Mouse (Mus musculus) neural tube, embryonic 10.5 days (tissue): Measurements from ENCODE around the gene Cd247.
A peak's percentile ranks its signal among the peaks of the same experiment; 100 is the strongest.
"Not testable (repeated sequence)": the region's sequence is repeated elsewhere in the genome, so short reads cannot be mapped to it uniquely, and the experiment has no call there.

Experiments used
- DNase-seq: peaks from one replicate; pipeline ENCODE4 v3.0.0-alpha.2; 2017; ENCODE audit warnings: low spot score; ENCODE audit errors: extremely low spot score

Gene Cd247

GRCm38 (mm10) chr1:165788511-165788910, at the start of gene Cd247:
Cd247 (plus strand) TSS chr1:165788681.
- no peak for DNase-seq

- no peak for DNase-seq
These were observed 49.5 kb upstream of the Cd247 start for GRCm38 (mm10) chr1:165738985-165739384.

- DNase-seq = no peak
These were observed 46.5 kb upstream of the Cd247 start for GRCm38 (mm10) chr1:165741989-165742388.

GRCm38 (mm10) chr1:165748053-165748452, 40.4 kb upstream of the Cd247 start:
- no peak for DNase-seq

- DNase-seq = no peak
These were observed 37.3 kb upstream of the Cd247 start for GRCm38 (mm10) chr1:165751142-165751541.

- no peak for DNase-seq
These were observed 36.6 kb upstream of the Cd247 start for GRCm38 (mm10) chr1:165751838-165752237.

GRCm38 (mm10) chr1:165754205-165754604, 34.3 kb upstream of the Cd247 start:
- DNase-seq = no peak

GRCm38 (mm10) chr1:165755194-165755593, 33.3 kb upstream of the Cd247 start:
- no peak for DNase-seq

GRCm38 (mm10) chr1:165761522-165762305, 26.8 kb upstream of the Cd247 start:
- no peak for DNase-seq

GRCm38 (mm10) chr1:165762498-165762897, 26.0 kb upstream of the Cd247 start:
- DNase-seq = not testable (repeated sequence)

- no peak for DNase-seq
These were observed 25.4 kb upstream of the Cd247 start for GRCm38 (mm10) chr1:165762914-165763634.

- peak; percentile 91 for DNase-seq
These were observed 24.7 kb upstream of the Cd247 start, which contains the start of gene Creg1 for GRCm38 (mm10) chr1:165763635-165764372. Creg1 (plus strand) TSS chr1:165763746.

GRCm38 (mm10) chr1:165764571-165764970, 23.9 kb upstream of the Cd247 start:
- DNase-seq = no peak

GRCm38 (mm10) chr1:165765041-165765440, 23.4 kb upstream of the Cd247 start:
- DNase-seq = no peak

GRCm38 (mm10) chr1:165765651-165766294, 22.7 kb upstream of the Cd247 start:
- no peak for DNase-seq

- DNase-seq = no peak
These were observed 22.1 kb upstream of the Cd247 start for GRCm38 (mm10) chr1:165766295-165766890.

GRCm38 (mm10) chr1:165768894-165769512, 19.5 kb upstream of the Cd247 start:
- no peak for DNase-seq

GRCm38 (mm10) chr1:165770181-165770759, 18.2 kb upstream of the Cd247 start:
- DNase-seq = no peak

- DNase-seq = peak; percentile 89
These were observed 17.0 kb upstream of the Cd247 start for GRCm38 (mm10) chr1:165771491-165771897.

GRCm38 (mm10) chr1:165771998-165772397, 16.5 kb upstream of the Cd247 start:
- no peak for DNase-seq
